Mouse (Mus musculus) midbrain, embryonic 15.5 days (tissue): ENCODE data around the gene Gm20388. TPM values are rescaled to one million over a fixed set of nuclear protein-coding genes. Genes with fewer than 3 reads are reported as not detected.
A peak's percentile ranks its signal among the peaks of the same experiment; 100 is the strongest.

Source experiments
- ATAC-seq: fragments of 200-750 bp; cut with Nextera tagmentation; replicated peaks from 2 replicates; pipeline ENCODE4 v1.8.0; 2017; ENCODE audit warnings: moderate TSS enrichment
- H3K27ac ChIP-seq: fragments of 300-500 bp; sonication (generic); 2 replicates; pipeline ENCODE4 v1.5.1; 2015; ENCODE audit warnings: mild to moderate bottlenecking, inconsistent platforms
- H3K27me3 ChIP-seq: fragments of 300-500 bp; sonication (generic); replicated peaks from 2 replicates; pipeline ENCODE4 v1.6.1; 2015; ENCODE audit warnings: inconsistent platforms
- H3K36me3 ChIP-seq: fragments of 300-500 bp; sonication (generic); replicated peaks from 2 replicates; pipeline ENCODE4 v1.6.1; 2015; ENCODE audit warnings: inconsistent platforms
- H3K4me1 ChIP-seq: fragments of 300-500 bp; sonication (generic); 2 replicates; pipeline ENCODE4 v1.6.1; 2015; ENCODE audit warnings: inconsistent platforms
- H3K4me2 ChIP-seq: fragments of 300-500 bp; sonication (generic); 2 replicates; pipeline ENCODE4 v1.6.1; 2015; ENCODE audit warnings: inconsistent platforms, mild to moderate bottlenecking, moderate library complexity
- H3K4me3 ChIP-seq: fragments of 300-500 bp; sonication (generic); 2 replicates; pipeline ENCODE4 v1.5.1; 2015; ENCODE audit warnings: mild to moderate bottlenecking, inconsistent platforms
- H3K9ac ChIP-seq: fragments of 300-500 bp; sonication (generic); 2 replicates; pipeline ENCODE4 v1.6.1; 2015; ENCODE audit warnings: mild to moderate bottlenecking, inconsistent platforms
- H3K9me3 ChIP-seq: fragments of 300-500 bp; sonication (generic); 2 replicates; pipeline ENCODE4 v1.6.1; 2016; ENCODE audit warnings: inconsistent platforms
- WGBS: fragments of 180-500 bp; shearing (Covaris S2); methylation state at CpG from one replicate; pipeline ENCODE4 v1.1.7; 2015; ENCODE audit warnings: mixed read lengths; 5-methylcytosine and 5-hydroxymethylcytosine counted together
- polyA plus RNA-seq: library from polyadenylated mRNA; unstranded; fragments of >200 nt; fragmentation: Nextera tagmentation; extraction: Ambion mirVana; gene quantifications from 2 replicates; pipeline ENCODE4 v1.2.1, GENCODE M21; 2015

Gene Gm20388
- polyA plus RNA-seq, 1 experiment from 2014 or later: 5.6 TPM

DNA sequence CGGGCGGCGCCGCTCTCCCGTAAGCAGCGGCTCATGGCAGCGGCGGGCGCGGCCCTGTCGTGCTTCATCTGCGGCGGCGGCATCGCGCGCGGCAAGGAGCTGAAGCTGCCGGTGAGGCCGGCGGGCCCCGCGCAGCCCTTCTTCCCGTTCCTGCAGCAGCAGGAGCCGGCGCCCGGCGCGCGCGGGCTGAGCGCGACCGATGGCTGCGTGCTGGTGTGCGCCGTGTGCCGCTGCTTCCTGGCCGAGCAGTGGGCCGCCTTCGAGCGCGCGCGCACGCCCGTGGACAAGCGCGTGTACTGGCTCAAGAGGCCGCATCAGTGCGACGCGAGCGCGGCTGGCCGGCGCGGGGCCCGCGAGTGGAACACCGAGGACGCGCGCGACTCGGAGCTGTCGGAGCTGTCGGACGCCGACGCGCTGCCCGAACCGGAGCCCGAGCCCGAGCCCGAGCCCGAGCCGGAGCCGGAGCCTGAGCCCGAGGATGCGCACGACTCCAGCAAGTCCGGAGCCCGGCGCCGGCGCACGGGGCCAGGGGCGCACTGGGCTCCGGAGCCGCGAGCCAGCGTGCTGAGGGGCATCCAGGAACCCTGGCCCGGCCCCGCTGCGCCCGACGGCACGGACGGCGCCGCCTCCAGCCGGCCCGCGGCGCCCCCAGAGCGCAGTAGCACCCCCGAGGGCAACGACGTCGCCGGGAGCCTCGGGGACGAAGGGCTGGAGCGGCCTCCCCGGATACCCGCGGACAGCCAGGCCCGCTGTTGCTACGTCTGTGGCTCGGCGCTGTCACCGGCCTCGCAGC, 318.3 kb downstream of the Gm20388 start:
- H3K4me3 ChIP-seq: peak overlapping the region; percentile 50
- peak overlapping the region; percentile 55 for H3K9ac ChIP-seq
- H3K36me3 ChIP-seq: no peaks in the 10 kb centered on the region
- no peaks in the 10 kb centered on the region for H3K9me3 ChIP-seq
- H3K27me3 ChIP-seq: peaks cover 3% of the 10 kb centered on the region; the same call in 1 of the 2 replicates
- WGBS: under 1% methylated on average over 107 of the region's 125 CpGs
- H3K4me2 ChIP-seq: peak overlapping the region; percentile 73
- ATAC-seq: peak; percentile 38; the same call in 1 of the 2 replicates
- H3K27ac ChIP-seq: peak overlapping the region; percentile 62
- peaks cover 61% of the 10 kb centered on the region for H3K4me1 ChIP-seq

DNA sequence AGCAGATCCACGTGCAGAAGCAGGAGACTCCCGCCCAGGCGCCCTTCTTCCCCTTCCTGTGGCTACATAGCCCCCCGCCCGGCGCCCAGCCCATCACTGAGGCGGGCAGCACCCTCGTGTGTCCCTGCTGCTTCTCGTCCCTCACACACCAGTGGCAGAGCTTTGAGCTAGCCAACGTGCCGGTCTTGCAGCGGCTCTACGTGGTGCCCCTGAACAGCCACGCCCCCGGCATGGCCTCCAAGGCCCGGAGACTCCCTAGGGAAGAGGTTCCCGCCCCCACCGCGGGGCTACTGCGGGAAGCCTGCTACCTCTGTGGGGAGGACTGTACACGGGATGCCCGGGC, 318.9 kb downstream of the Gm20388 start:
- Histone ChIP-seq H3K9ac (peak overlapping the region; percentile 55; the same call in 1 of the 2 replicates), H3K36me3 (no peaks in the 10 kb centered on the region), H3K4me3 (peak overlapping the region; percentile 50), H3K4me1 (peaks cover 64% of the 10 kb centered on the region), H3K27me3 (peaks cover 3% of the 10 kb centered on the region; the same call in 1 of the 2 replicates), H3K4me2 (peak overlapping the region; percentile 73), H3K27ac (no peak overlapping the region), H3K9me3 (no peaks in the 10 kb centered on the region)
- no peak for ATAC-seq
- WGBS: under 1% methylated on average over 22 of the region's 22 CpGs

DNA sequence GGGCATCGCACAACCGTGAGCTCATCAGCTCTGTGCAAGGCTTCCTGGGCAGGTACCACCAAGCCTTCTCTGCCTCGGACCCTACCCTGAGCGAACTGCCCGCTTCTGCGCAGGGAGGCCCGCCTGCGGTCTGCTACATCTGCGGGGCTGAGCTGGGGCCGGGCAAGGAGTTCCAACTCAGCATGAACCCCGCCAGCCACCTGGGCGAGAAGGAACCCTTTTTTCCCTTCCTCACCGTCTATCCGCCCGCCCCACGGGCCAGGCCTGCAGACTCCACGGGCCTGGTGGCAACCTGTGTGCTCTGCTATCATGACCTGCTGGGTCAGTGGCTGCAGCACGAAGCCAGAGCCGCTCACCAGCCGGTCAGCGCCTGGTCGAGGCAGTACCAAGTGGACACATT, 319.4 kb downstream of the Gm20388 start:
- Histone ChIP-seq H3K9me3 (no peaks in the 10 kb centered on the region), H3K4me3 (peak overlapping the region; percentile 50), H3K36me3 (no peaks in the 10 kb centered on the region), H3K4me2 (peak overlapping the region; percentile 73), H3K9ac (no peak overlapping the region), H3K27me3 (peaks cover 3% of the 10 kb centered on the region; the same call in 1 of the 2 replicates), H3K27ac (no peak overlapping the region), H3K4me1 (peaks cover 65% of the 10 kb centered on the region)
- ATAC-seq: no peak
- WGBS: 7% methylated on average over 22 of the region's 22 CpGs

DNA sequence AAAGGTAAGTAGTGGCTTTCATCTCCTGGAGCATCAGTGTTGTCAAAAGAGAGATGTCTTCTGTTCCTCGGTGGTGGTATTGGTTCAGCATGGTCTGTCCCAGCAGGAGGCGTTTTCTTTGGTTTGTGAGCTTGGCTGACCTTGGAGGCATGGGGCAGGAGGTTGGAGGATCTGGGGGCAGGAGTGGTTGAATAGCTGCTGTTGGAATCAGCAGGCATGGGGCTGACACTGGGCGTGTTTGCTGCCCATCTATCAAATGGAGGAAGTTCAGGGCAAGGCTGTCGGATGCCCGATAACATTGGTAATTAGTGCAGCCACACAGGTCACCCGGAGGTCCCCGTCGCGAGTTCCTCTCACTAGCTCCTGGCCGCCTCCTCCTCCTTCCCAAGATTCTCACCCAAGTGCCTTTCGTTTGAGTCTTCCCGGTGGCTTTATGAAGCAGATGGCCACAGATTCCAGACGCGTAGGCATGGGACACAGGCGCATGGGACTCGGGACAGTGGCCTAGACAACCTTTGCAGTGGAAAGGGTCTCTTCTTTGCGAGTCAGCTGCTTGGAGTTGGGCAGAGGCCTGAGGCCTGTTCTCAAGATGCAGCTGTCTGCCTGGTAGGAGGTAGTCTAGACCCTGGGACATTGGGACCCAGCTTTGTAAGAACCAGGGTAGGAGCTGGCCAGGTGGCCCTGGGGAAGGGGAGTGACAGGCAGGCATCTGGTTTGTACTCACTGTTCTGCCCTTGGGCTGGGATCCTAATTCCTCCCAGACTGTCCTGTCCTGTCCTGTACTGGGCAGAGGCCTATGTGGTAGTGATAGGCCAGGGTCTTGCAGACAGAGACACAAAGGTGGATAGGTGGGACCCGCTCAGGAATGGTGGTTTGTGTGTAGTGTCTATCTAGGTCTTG, 320.3 kb downstream of the Gm20388 start:
- Histone ChIP-seq H3K4me1 (peaks cover 63% of the 10 kb centered on the region), H3K9me3 (no peaks in the 10 kb centered on the region), H3K36me3 (no peaks in the 10 kb centered on the region), H3K27ac (no peak overlapping the region), H3K27me3 (peaks cover 3% of the 10 kb centered on the region; the same call in 1 of the 2 replicates), H3K4me2 (peak overlapping the region; percentile 73), H3K4me3 (peak overlapping the region; percentile 50), H3K9ac (peak overlapping the region; percentile 13; the same call in 1 of the 2 replicates)
- 36% methylated on average over 18 of the region's 18 CpGs for WGBS
- no peak for ATAC-seq

DNA sequence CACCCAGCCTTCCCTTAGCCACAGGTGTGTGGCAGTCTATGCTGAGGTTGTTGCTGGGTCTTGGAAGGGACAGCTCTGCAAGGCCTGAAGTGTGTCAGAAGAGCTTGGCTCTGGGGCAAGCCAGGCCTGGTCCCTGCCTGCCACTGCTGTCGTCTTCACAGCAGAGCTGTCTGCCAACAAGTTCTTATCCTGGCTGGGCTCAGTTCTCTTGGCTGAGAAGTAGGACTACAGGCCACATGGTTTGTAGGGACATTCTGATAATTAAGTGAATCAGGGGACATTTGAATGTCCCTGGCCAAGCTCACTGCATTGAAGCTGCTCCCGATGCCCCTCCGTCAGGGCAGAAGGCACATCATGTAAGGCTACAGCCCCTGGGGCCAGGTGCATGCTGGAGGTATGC, 321.2 kb downstream of the Gm20388 start:
- 0 out of 2 replicates have a peak overlapping the region, but pooled peaks have one; percentile 4 for H3K9ac ChIP-seq
- peaks cover 3% of the 10 kb centered on the region; the same call in 1 of the 2 replicates for H3K27me3 ChIP-seq
- 64% methylated on average over 3 of the region's 3 CpGs for whole genome bisulfite sequencing
- H3K4me3 ChIP-seq: peak overlapping the region; percentile 20; the same call in 1 of the 2 replicates
- no peak for ATAC-seq
- H3K9me3 ChIP-seq: no peaks in the 10 kb centered on the region
- no peak overlapping the region for H3K27ac ChIP-seq
- H3K4me2 ChIP-seq: peak overlapping the region; percentile 73
- H3K4me1 ChIP-seq: peaks cover 63% of the 10 kb centered on the region
- H3K36me3 ChIP-seq: no peaks in the 10 kb centered on the region

DNA sequence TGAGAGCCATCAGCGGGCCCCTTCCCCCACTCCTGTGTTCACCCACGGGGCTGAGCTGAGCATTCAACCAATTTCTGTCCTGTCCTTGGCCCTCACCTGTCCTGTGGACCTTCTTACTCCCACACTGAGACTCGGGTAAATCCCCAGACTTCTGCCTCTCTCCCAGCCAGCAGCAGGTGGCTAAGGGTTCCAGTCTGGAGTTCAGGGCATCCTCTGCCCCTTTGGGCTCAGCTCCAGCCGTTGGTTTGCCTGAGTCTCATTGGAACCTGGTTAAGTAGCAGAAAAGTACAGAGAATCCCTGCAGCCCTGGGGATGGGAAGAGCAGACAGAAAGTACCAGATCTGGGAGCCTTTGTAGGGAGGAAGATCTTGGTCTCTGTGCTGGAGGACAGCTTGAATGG, 321.8 kb downstream of the Gm20388 start:
- Histone ChIP-seq H3K36me3 (no peaks in the 10 kb centered on the region), H3K4me2 (peak overlapping the region; percentile 73), H3K4me1 (peaks cover 63% of the 10 kb centered on the region), H3K9ac (0 out of 2 replicates have a peak overlapping the region, but pooled peaks have one; percentile 18), H3K4me3 (peak overlapping the region; percentile 20; the same call in 1 of the 2 replicates), H3K27ac (no peak overlapping the region), H3K27me3 (peaks cover 3% of the 10 kb centered on the region; the same call in 1 of the 2 replicates), H3K9me3 (no peaks in the 10 kb centered on the region)
- ATAC-seq: no peak
- WGBS: 47% methylated on average over 4 of the region's 4 CpGs

DNA sequence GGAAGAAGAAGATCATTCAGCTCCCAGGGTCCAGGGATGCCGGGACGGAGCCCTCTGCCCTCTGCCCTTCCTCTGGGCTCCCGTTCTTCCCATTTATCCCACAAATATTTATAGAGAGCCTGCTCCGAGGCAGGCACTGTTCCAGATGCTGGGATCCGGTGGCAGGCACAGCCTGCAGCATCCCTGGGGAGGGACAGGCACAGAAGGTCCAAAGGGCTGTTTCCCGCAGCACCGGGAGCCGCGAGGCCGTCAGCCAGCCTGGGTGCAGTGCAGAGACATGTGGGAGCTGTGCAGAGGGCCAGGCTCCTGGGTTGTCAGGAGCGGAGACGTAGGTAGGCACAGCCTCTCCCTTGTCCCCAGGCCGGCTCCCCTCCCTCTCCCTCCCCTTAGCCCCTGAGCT, 322.3 kb downstream of the Gm20388 start:
- no peaks in the 10 kb centered on the region for H3K36me3 ChIP-seq
- no peak overlapping the region for H3K27ac ChIP-seq
- H3K4me2 ChIP-seq: peak overlapping the region; percentile 73
- peaks cover 3% of the 10 kb centered on the region; the same call in 1 of the 2 replicates for H3K27me3 ChIP-seq
- H3K4me3 ChIP-seq: peak overlapping the region; percentile 20
- 0 out of 2 replicates have a peak overlapping the region, but pooled peaks have one; percentile 18 for H3K9ac ChIP-seq
- no peak for ATAC-seq
- 18% methylated on average over 13 of the region's 13 CpGs for WGBS
- H3K9me3 ChIP-seq: no peaks in the 10 kb centered on the region
- peaks cover 60% of the 10 kb centered on the region for H3K4me1 ChIP-seq

DNA sequence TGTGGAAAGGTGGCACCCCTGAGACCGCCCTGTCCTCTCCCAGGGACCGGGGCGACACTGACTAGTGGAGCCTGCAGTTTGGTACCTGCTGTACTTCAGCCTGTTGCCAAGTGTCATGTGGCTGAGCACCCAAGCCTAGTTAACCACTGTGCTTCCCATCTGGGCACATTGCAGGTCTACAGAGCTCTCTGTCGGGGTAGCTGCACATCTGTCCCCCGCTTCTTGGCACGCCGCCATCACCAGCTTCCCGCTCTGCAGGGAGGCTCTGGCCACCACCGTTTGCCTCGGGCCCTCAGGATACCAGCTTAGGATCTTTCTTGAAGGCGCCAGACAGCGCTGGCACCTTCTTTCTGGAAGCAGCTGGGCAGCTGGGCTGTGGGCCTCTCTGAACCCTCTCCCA, 323.8 kb downstream of the Gm20388 start:
- Histone ChIP-seq H3K27me3 (peaks cover 3% of the 10 kb centered on the region; the same call in 1 of the 2 replicates), H3K4me3 (no peak overlapping the region), H3K4me2 (0 out of 2 replicates have a peak overlapping the region, but pooled peaks have one; percentile 5), H3K4me1 (peaks cover 54% of the 10 kb centered on the region), H3K36me3 (no peaks in the 10 kb centered on the region), H3K27ac (peak overlapping the region; percentile 2; the same call in 1 of the 2 replicates), H3K9me3 (no peaks in the 10 kb centered on the region), H3K9ac (no peak overlapping the region)
- WGBS: 57% methylated on average over 12 of the region's 12 CpGs
- ATAC-seq: no peak

DNA sequence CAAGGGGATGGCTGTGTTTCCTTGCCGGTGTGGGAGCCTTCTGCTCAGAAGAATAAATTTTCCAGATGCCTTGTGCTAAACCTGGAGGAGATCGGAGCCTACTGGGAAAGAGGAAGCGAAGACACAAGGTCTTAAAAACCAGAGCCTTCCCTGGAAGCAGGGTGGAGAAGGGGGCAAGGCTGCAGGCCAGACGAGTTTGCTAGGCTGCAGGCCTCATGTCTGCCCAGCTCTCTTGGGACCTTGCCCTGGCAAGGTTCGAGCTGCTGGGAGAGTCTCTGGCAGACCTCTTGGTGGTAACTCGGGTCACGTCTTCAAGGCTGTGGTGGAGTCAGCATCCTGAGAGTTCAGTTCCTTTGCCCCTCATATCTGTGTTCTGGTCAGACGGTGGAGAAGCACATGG, 324.2 kb downstream of the Gm20388 start:
- H3K4me2 ChIP-seq: no peak overlapping the region
- no peak for ATAC-seq
- H3K27ac ChIP-seq: peak overlapping the region; percentile 2; the same call in 1 of the 2 replicates
- no peaks in the 10 kb centered on the region; the same call in 1 of the 2 replicates for H3K27me3 ChIP-seq
- 62% methylated on average over 8 of the region's 8 CpGs for WGBS
- H3K4me3 ChIP-seq: no peak overlapping the region
- H3K9me3 ChIP-seq: no peaks in the 10 kb centered on the region
- H3K4me1 ChIP-seq: peaks cover 50% of the 10 kb centered on the region
- no peaks in the 10 kb centered on the region for H3K36me3 ChIP-seq
- no peak overlapping the region for H3K9ac ChIP-seq

DNA sequence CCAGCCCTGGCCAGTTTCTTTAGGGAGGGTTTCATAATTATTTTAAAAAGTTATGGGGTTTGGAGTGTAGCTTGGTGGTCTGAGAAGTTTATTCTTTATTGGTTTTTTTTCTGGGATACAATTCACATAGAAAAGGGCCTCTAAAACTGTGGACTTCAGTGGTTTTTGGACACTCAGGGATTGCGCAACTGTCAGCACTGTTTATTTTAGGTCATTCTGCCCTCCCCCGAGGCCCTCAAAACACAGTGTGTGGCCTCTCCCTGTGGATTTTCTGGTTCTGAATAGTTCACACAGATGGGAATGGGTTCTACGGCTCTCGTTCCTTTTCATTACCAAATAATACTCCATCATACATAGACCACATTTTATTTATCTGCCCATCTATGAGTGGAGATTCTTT, 332.6 kb downstream of the Gm20388 start:
- Histone ChIP-seq H3K9ac (no peak overlapping the region), H3K9me3 (no peaks in the 10 kb centered on the region), H3K27me3 (no peaks in the 10 kb centered on the region), H3K4me3 (no peak overlapping the region), H3K36me3 (no peaks in the 10 kb centered on the region), H3K4me2 (no peak overlapping the region), H3K4me1 (no peaks in the 10 kb centered on the region), H3K27ac (no peak overlapping the region)
- 95% methylated on average over 4 of the region's 4 CpGs for WGBS
- no peak for ATAC-seq

DNA sequence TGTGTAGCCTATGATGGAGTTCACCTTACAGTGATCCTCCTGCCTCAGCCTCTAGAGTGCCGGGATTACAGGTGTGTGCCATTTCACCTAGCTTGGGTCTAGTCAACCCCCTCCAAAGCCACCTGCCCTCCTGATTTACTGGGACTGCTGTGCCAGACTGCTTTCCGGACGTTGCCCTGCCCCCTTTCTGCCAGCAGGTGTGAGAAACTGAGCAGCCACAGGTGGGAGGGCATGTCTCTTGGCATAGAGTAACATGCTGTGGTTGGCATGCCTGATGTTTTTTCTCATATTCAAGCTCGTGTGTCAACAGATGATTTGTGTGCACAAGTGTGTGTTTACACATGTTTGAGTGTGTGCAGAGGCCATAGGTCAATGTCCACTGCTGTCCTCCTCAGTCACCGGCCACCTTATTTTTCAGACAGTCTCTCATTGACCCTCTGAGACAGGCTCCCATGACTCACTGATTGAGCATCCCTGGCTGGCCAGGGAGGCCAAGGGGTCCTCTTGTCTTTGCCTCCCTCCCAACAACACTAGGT, 333.3 kb downstream of the Gm20388 start:
- H3K36me3 ChIP-seq: no peaks in the 10 kb centered on the region
- no peak overlapping the region for H3K4me2 ChIP-seq
- no peaks in the 10 kb centered on the region for H3K9me3 ChIP-seq
- H3K4me1 ChIP-seq: no peaks in the 10 kb centered on the region
- H3K4me3 ChIP-seq: no peak overlapping the region
- H3K27me3 ChIP-seq: no peaks in the 10 kb centered on the region
- H3K27ac ChIP-seq: no peak overlapping the region
- ATAC-seq: no peak
- WGBS: 95% methylated on average over 5 of the region's 5 CpGs
- no peak overlapping the region for H3K9ac ChIP-seq

DNA sequence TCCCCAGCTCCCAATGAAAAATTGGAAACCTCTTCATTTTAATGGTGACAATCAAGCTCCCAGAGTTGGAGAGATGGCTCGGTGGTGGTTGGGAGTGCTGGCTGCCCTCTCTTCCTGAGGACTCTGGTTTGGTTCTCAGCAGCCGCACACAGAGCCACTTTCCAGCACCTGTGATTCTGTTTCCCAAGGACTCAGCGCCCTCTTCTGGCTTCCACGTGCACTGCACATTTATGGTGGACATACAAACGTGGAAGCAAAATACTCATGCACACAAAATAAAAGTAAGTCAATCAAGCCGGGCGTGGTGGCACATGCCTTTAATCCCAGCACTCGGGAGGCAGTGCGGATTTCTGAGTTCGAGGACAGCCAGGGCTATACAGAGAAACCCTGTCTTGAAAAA, 333.9 kb downstream of the Gm20388 start:
- Histone ChIP-seq H3K9ac (no peak overlapping the region), H3K4me1 (no peaks in the 10 kb centered on the region), H3K4me3 (no peak overlapping the region), H3K36me3 (no peaks in the 10 kb centered on the region), H3K4me2 (no peak overlapping the region), H3K9me3 (no peaks in the 10 kb centered on the region), H3K27me3 (no peaks in the 10 kb centered on the region), H3K27ac (no peak overlapping the region)
- ATAC-seq: no peak
- WGBS: 93% methylated on average over 10 of the region's 10 CpGs
